In the genomic region with DNA sequence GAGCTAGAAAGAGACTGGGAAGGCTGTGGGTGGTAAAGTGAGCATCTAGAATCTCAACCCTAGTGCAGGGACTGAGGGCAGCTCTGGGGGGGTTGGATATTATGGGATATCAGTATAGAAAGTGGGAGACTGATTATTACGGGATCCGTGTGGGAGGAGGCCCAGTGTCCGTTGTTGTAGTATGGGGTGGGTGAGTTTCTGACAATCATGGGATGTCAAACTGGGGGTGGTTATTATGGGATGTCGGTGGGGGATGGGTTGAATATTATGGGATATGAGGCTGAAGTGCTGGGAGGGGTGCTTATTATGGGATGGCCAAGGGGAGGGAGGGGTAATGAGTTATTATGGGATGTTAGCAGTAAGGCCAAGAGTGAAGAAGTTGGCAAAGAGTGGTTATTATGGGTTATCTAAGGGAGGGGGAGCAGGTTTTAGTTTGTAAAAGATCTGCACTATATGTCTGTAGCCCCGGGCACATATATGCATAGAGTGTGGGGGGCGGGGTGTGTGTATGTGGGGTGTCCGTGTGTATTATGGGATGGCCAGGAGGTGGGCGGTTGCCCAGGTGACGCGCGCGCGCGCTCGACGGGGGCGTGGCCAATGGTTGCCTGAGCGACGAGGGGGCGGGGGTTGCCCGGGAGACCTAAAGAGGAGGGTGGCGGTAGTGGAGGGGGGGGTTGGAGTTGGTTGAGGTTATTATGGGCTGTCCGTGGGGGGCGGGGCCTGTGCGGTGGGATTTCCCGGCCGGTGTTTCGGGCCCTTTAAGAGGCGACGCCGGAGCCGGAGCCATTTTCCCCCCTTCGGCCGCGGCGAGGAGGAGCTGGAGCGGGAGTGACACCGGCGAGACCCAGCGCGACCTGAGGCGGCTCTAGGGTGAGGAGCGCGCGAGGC, we compare ENCODE assay signal across 8 mouse cellular contexts. TPM values are rescaled to one million over a fixed set of nuclear protein-coding genes. Genes with fewer than 3 reads are reported as not detected.
DNase-seq lines count a peak whose midpoint lies in the region; ATAC-seq and TF ChIP-seq lines count a peak whose summit lies in the region.

Chd4 (plus strand) TSS at position 591 of the 888 bp plus-strand sequence.

- TF ChIP-seq CTCF in G1E (IDR thresholded peaks at IDR 0.05; ENCODE audit: low read depth, low read length), result no peak
- TF ChIP-seq CTCF in forebrain, postnatal 0 days (IDR thresholded peaks at IDR 0.05; ENCODE audit: low read depth), result no peak
- 0 out of 2 replicates have a peak, but pooled peaks have one; percentile 7 for TF ChIP-seq CTCF in layer of hippocampus, adult 2 months (conservative IDR thresholded peaks at IDR 0.05)
- TF ChIP-seq CTCF in lung, adult 2 months (IDR thresholded peaks at IDR 0.05; ENCODE audit: insufficient read depth, low read length), result no peak

- TF ChIP-seq POLR2A in lung, adult 2 months (IDR thresholded peaks at IDR 0.05; ENCODE audit: borderline replicate concordance, extremely low read depth, low read depth, low read length), result peak; percentile 86; the same call in 1 of the 2 replicates

- no peaks in the 10 kb centered on the region for H3K9me3 ChIP-seq in G1E (replicated peaks)
- H3K9me3 ChIP-seq in forebrain, postnatal 0 days (ENCODE audit: low read length), result no peaks in the 10 kb centered on the region

- peaks cover 37% of the 10 kb centered on the region for H3K36me3 ChIP-seq in G1E (replicated peaks)
- peaks cover 6% of the 10 kb centered on the region for H3K36me3 ChIP-seq in forebrain, postnatal 0 days (ENCODE audit: insufficient read depth)

- peaks cover 70% of the 10 kb centered on the region for H3K4me1 ChIP-seq in G1E (ENCODE audit: insufficient read depth, low read depth, low read length)
- peaks cover 27% of the 10 kb centered on the region for H3K4me1 ChIP-seq in forebrain, postnatal 0 days (ENCODE audit: insufficient read depth)
- peaks cover 28% of the 10 kb centered on the region for H3K4me1 ChIP-seq in lung, adult 2 months (ENCODE audit: control insufficient read depth, insufficient read depth, low read length)

- H3K9ac ChIP-seq in forebrain, postnatal 0 days, result peak within 1 kb of the TSS; percentile 83

- peak; percentile 36 for ATAC-seq in G1E (ENCODE audit: extremely low read depth, insufficient number of reproducible peaks, low FRiP score, poor library complexity, severe bottlenecking)
- ATAC-seq in forebrain, postnatal 0 days, result peak; percentile 81
- peak; percentile 58 for ATAC-seq in neutrophil, adult 5-6 weeks (ENCODE audit: extremely low read depth, insufficient number of reproducible peaks, low FRiP score, poor library complexity, severe bottlenecking)

- peak within 1 kb of the TSS; percentile 91 for H3K4me3 ChIP-seq in G1E (ENCODE audit: low read depth, low read length)
- peak within 1 kb of the TSS; percentile 90 for H3K4me3 ChIP-seq in forebrain, postnatal 0 days (ENCODE audit: low read depth, low read length)
- H3K4me3 ChIP-seq in layer of hippocampus, adult 2 months, result peak within 1 kb of the TSS; percentile 85
- peak within 1 kb of the TSS; percentile 90 for H3K4me3 ChIP-seq in lung, adult 2 months (replicated peaks; ENCODE audit: extremely low read depth, low read depth, low read length)

- intact Hi-C loops in heart, postnatal 36 days (cut with DNase I), result no loop called here

- H3K27ac ChIP-seq in forebrain, postnatal 0 days (ENCODE audit: low read depth, low read length), result peak within 1 kb of the TSS; percentile 91
- peak within 1 kb of the TSS; percentile 98 for H3K27ac ChIP-seq in layer of hippocampus, adult 2 months

- H3K4me2 ChIP-seq in forebrain, postnatal 0 days (ENCODE audit: low read depth), result peak within 1 kb of the TSS; percentile 85

- H3K27me3 ChIP-seq in G1E (ENCODE audit: insufficient read depth, low read length), result no peaks in the 10 kb centered on the region
- H3K27me3 ChIP-seq in forebrain, postnatal 0 days (ENCODE audit: insufficient read depth, low read length), result no peaks in the 10 kb centered on the region

- 2% methylated on average over 41 of the region's 45 CpGs for WGBS in forebrain, postnatal 0 days
- 2% methylated on average over 39 of the region's 45 CpGs for WGBS in lung, adult 2 months

- DNase-seq in G1E (ENCODE audit: low spot score), result peak; percentile 77
- peak; percentile 95 for DNase-seq in cerebellum, adult 18-20 months
- peak; percentile 96 for DNase-seq in forebrain, postnatal 0 days
- peak; percentile 86 to 90 for DNase-seq in heart, postnatal 36 days
- peak; percentile 93 to 96 for DNase-seq in layer of hippocampus, adult 2 months (ENCODE audit: low spot score in 2 of 2)
- peak; percentile 88 for DNase-seq in lung, adult 2 months
- DNase-seq in testis, postnatal 14 days (ENCODE audit: low spot score), result peak; percentile 93

RNA-seq across cellular contexts. Expression of gene Chd4, which starts in this region (rescaled TPM):
- 235 and 241 TPM in 2 replicates for total RNA-seq in G1E (2014; fragmentation: Nextera tagmentation)
- 326 and 362 TPM in 2 replicates for total RNA-seq in G1E (2017)
- polyA plus RNA-seq in G1E (2012), result 188 and 219 TPM in 2 replicates
- total RNA-seq in forebrain, postnatal 0 days (2014; rRNA removed), result 121 and 141 TPM in 2 replicates
- polyA plus RNA-seq in forebrain, postnatal 0 days (2015; fragmentation: Nextera tagmentation; extraction: Ambion mirVana), result 53.3 and 72.6 TPM in 2 replicates
- total RNA-seq in heart, postnatal 36 days (2021), result 100 to 1,000 TPM; 118 to 127 TPM
- 100 to 1,000 TPM; 176 to 185 TPM for total RNA-seq in layer of hippocampus, adult 2 months (2021)
- 108 and 129 TPM in 2 replicates for polyA plus RNA-seq in lung, adult 2 months (2012; rRNA removed)
- total RNA-seq in neutrophil, adult 5-6 weeks (2017), result 363 and 367 TPM in 2 replicates

Comparison
In these comparisons a context has a peak if more than half of its experiments do, and no peak if none do; other contexts are left out.
1. Peak in every context shown above with its lines: DNase-seq, ATAC-seq, H3K4me3 ChIP-seq and H3K27ac ChIP-seq.